Mouse (Mus musculus) thymus, postnatal 14 days (tissue): ENCODE measurements around the gene Neurog3.

Source experiments
- DNase-seq: peaks from one replicate; pipeline ENCODE4 v3.0.0; 2021

Neurog3 gene

DNA sequence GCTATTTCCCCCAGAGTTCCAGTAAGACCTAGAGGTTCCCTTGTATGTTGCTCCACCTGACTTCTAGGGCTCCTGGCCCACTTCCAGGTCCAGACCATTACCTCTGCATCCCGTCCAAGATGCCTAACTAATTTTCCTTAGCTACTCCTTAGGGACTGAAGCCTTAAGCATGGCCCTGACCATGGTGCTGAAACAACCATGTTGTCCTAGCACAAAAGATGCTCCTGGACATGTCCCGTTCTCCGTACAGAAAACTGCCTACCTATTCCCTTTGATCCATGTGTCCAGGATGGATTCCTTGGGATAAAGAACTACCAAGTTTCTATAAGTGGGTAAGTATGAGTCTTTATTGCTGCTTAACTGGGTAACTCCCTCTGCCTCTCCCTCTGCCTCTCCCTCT, 5.2 kb downstream of the Neurog3 start:
- DNase-seq = no peak

DNA sequence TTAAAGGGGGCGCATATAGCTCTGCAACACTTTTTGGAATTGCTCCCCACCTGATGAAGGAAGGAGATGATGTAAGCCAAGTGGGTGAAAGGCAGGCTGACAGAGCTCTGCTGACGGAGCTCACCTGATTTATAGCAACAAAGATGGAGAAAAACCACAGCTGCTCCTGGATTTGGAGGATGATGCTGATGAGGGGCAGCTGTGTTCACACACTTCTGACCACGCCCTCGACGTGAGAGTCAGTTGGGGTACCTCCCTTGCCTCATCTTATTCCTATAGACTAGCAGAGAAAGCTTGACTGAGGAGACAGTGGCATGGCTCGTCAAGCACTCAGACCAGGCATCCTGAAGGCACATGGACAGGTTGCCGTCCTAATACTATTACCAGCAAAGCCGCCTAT, 10.9 kb downstream of the Neurog3 start, which contains the start of gene Fam241b:
TSS of gene Fam241b (minus strand) at position 101 of the 400 bp plus-strand sequence.
- DNase-seq = no peak

DNA sequence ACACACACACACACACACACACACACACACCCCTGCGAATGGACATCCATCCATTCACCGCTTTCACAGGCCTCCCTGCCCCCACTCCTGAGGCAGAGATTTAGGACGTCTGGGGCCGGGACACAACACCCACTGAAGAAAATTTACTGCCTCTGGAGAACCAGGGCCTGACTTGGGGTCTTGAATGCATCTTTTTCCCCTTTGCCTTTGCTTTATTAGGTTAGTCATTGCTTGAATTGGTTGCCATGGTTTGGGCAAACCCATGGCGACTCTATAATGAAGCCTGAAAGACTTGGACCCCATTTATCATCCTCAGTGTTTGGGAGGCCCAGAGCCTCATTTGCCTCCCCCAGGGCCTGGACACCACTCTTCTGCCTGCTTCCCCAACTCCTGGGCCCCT, 13.1 kb downstream of the Neurog3 start:
- DNase-seq = no peak

DNA sequence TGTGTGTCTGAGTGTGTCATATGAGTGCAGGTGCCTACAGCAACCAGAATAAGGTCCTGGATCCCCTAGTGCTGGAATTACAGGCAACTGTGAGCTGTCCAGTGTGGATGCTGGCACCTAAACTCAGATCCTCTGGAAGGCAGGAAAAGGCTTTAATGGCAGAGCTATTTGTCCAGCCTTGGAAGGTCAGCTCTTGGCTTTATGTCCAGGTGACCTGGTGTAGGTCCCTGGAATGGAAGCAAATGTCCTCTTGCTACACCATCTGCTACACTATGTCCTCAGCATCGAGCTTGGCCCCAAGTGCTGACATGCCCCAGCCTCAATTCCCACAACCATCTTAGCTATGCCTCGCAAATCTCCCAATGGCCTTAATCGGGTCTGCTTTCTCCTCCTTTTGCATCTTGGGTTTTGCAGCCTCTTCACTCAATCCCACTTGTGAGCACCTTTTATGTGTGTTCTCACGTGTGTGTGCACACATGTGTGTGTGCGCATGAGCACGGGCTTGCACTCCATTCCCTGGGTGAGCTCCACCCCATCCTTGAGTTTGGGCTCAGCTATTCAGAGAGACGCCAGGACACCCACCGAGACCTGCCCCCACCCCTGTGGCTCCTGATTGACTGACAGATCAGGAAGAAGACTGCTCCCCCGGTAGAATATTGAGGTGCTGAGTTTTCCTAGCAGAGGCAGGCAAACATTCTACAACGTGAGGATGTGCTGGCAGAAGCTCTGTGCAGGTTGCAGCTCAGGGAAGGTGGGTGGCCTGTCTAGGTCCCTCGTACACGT, 14.8 kb downstream of the Neurog3 start:
- no peak for DNase-seq

DNA sequence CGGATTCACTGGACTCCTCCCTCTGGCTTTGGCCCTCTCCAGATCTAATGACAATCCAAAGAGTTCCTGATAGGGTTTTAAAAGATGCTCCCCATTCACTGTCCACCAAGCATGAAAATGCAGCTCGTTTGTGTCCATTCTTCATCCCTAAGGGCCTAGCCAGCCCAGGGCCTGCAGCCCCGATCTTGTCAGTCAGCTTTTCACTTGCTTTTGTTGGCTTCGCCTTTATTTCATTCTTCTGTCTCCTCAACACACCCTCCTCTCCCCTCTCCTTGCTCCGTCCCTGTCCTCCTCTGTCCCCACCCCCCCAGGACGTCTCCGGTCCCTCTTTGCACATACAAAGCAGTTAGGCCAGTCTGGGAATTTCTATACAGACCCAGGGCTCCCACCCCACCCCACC, 17.0 kb downstream of the Neurog3 start:
- no peak for DNase-seq

DNA sequence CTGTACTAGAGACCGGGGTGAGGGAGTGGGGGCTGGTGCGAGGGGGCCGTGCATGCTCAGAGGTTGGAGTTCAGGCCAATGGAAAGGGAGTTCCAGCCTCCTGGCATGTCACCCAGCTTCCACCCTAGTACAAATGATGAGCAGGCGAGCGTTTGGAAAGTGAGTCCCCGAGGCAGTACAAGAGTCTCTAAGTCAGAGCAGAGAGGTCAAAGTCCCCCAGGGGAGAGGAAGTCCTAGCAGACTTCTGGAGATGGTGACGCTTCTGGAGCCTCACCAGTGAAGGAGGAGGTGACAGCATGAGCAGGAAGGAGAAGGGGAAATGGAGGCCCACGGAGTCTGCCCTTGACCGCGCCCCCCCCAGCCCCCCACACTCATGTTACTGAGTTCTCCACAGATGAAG, 29.5 kb downstream of the Neurog3 start:
- no peak for DNase-seq

DNA sequence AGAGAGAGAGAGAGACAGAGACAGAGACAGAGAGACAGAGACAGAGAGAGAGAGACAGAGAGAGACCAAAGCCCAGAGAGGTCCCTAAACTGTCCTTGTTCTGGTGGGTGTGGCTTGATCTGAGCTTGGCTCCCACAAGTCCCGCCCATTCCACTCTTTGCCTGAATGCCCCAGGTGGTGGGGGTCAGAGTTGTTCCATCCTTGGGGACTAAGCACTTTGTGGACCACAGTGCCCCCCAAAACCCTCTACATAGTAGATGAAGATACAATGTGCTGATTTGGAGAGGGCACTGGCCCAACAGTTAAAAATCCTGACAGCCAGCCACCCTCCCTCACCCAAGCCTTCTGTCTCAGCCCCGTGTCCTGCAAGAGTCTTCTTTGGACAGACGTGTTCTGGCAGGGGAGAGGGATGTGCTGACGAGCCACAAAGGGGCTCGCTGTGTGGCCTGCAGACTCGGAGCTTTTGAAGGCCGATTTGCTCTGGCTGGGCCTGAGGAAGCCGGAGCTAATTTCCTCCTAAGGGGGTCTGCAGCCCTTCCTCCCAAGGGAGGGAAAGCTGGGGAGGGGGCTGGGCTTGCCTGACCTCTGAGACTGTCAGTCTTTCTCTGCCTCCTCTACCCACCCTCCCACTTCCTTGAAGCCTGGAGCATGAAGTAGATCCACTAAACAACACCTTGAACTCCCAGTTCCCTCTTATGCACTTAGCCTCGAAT, 40.1 kb downstream of the Neurog3 start:
- DNase-seq = no peak

DNA sequence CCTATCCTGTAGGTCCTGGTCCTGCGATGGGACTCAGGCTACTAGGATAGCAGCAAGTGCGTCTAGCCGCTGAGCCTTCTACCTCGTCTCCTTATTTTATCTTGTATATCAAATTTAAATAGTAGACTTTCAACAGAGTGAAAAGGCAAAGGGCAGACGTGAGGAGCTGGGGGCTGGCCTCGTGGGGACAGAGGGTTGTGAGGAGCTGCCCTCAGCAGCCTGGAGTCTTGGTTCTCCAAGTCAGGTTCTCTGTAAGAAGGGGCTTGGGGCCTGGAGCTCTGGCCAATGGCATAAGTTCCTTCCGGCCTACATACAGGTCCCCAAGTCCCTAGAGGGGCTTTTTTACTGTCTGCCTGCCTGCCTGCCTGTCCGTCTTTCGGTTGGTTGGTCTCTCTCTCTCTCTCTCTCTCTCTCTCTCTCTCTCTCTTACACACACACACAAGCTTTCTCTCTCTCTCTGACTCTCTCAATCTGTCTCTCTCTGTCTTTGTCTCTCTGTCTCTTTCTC, 41.1 kb downstream of the Neurog3 start:
- DNase-seq = no peak

DNA sequence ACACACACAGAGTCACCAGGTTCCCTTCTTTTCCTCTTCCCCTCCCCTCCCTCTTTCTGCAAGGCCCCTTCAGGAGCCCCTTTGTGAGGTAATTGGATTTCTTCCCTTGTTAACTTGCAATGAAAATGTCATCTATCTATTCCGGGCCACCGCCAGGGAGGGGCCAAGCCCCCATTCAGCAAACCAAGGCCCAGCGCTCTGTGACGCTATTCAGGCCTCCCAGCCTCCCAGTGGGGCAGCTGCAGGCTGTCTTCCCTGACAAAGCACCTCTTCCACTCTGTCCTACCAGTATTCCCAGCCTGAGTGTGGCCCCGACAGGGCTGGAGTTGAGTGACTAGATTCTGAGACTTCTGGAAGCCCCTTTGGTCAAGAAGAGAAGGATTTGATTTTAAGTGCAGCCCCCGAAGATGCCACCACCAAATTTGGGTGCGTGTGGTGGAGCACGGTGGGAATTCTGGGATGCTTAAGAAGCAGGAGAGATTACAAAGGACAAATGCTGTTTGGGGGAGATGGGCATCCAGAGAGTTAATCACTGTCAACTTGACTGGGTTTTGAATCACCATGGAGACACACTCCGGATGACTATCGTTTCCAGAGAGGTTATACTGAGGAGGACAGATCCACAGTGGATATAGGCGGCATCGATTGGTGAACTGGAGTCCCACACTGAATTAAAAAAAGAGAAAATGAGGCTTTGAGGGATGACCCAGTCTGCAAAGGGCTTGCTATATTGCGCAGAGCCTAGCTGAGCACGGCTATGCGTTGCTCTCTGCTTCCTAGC, 41.8 kb downstream of the Neurog3 start:
- no peak for DNase-seq

DNA sequence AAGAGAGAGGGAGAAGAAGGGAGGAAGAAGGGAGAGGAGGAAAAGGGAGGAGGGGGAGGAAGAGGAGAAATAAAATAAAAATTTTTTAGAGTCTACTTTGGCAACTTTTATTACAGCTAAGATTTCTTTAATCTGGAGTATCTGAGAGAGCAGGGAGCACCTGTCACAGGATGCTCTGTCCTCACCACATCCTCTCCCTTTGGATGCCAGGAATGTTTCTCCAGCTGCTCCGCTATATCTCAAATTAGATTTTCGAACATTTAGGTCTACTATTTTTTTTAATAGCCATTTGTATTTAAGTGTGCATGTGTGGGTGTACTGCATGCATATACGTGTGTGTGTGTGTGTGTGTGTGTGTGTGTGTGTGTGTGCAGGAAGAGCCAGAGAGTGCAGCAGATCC, 47.1 kb downstream of the Neurog3 start:
- no peak for DNase-seq

DNA sequence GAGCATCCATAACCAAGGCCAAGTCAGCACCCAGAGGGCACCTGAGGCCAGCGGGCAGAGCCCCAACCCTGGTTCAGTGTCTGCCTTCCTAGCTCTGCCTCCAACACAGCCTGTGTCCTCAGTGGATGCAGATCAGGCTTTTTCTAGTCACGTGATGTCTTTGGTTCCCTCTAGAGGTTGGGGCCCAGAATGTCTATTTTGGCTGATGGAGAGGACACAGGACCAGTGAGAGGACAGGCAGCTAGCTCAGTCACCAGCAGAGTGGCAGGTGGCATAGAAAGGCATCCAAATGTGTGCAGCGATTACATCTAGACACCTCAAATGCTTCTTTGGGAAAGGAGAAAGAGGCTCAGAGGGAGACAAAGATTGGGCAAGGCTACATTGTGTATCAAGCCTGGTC, 48.8 kb downstream of the Neurog3 start:
- DNase-seq = no peak

DNA sequence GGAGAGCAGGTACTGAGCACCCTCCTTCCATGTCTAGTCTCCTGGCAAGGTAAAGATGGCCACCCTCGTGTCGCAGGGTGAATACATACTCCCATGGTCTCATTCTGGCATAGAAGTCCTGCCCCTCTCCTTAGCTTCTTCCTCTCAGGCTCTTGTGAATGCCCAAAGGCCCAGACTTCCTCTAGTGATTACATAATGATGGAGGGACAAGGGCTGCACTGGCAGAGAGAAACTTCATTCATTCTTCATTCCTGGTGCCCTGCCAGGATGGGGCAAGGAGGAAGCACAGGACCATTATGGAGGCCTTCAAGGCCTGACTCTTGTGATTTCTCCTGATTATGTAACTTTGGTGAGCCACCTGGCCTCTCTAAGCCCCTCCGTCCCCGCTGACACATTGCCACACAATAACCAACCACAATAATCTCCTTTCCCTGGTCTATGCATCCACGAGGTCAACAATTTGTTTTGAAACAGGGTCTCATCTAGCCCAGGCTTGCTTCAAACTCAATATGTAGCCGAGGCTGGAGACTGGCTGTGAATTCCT, 49.7 kb downstream of the Neurog3 start:
- DNase-seq = no peak

DNA sequence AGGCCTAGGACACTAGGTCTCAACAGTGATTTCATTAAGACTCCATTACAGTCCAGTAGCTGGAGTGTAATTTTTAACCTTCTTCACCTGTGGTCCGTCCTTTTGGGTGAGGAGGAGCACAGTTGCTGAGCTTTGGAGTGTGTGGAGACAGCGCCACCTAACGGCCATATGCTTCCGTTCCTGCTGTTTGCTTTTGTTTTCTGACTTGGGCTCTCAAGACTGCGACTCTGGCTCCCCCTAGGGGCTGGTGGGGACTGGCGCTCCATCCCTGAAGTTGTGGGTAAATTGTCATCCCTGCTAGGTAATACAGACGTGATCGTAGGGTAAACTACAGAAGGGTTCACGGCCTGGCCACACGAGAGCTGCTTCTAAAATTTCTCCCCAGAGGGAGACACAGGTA, 50.2 kb downstream of the Neurog3 start:
- peak; percentile 94 for DNase-seq
